Mouse (Mus musculus) lung, embryonic 14.5 days (tissue): ENCODE results near the gene Ybey. TPM values are rescaled to one million over a fixed set of nuclear protein-coding genes. Genes with fewer than 3 reads are reported as not detected.

Experiments
- ATAC-seq: fragments of 200-750 bp; cut with Nextera tagmentation; 2 replicates; pipeline ENCODE4 v1.8.0; 2017; ENCODE audit warnings: mild to moderate bottlenecking, moderate TSS enrichment, moderate library complexity; ENCODE audit not compliant: insufficient read depth
- DNase-seq: peaks from one replicate; pipeline ENCODE4 v3.0.0-alpha.2; 2015
- H3K27ac ChIP-seq: fragments of 300-500 bp; sonication (generic); 2 replicates; pipeline ENCODE4 v1.5.1; 2014; ENCODE audit warnings: low read depth, mild to moderate bottlenecking, moderate library complexity
- H3K27me3 ChIP-seq: fragments of 300-500 bp; sonication (generic); 2 replicates; pipeline ENCODE4 v1.6.1; 2014; ENCODE audit warnings: low read length, control low read depth; ENCODE audit not compliant: insufficient read depth
- H3K36me3 ChIP-seq: fragments of 300-500 bp; sonication (generic); 2 replicates; pipeline ENCODE4 v1.6.1; 2014; ENCODE audit warnings: control low read depth; ENCODE audit not compliant: insufficient read depth
- H3K4me1 ChIP-seq: fragments of 300-500 bp; sonication (generic); 2 replicates; pipeline ENCODE4 v1.6.1; 2014; ENCODE audit warnings: antibody characterized with exemption, control low read depth; ENCODE audit not compliant: insufficient read depth
- H3K4me2 ChIP-seq: fragments of 300-500 bp; sonication (generic); 2 replicates; pipeline ENCODE4 v1.6.1; 2014; ENCODE audit warnings: mild to moderate bottlenecking
- H3K4me3 ChIP-seq: fragments of 300-500 bp; sonication (generic); 2 replicates; pipeline ENCODE4 v1.5.1; 2014; ENCODE audit warnings: low read depth, low read length
- H3K9ac ChIP-seq: fragments of 300-500 bp; sonication (generic); 2 replicates; pipeline ENCODE4 v1.6.1; 2014
- H3K9me3 ChIP-seq: fragments of 300-500 bp; sonication (generic); 2 replicates; pipeline ENCODE4 v1.6.1; 2016; ENCODE audit warnings: low read depth, low read length, control low read depth
- CTCF ChIP-seq: IDR thresholded peaks from 2 replicates; pipeline ENCODE4 v1.5.1; 2016; ENCODE audit warnings: antibody characterized with exemption, low read depth
- WGBS: fragments of 180-500 bp; shearing (Covaris S2); extraction: QIAGEN DNeasy Blood & Tissue Kit; methylation state at CpG from one replicate; pipeline ENCODE4 v1.1.7; 2014; 5-methylcytosine and 5-hydroxymethylcytosine counted together
- polyA plus RNA-seq: library from polyadenylated mRNA; unstranded; fragments of >200 nt; fragmentation: Nextera tagmentation; extraction: Ambion mirVana; gene quantifications from 2 replicates; pipeline ENCODE4 v1.2.1, GENCODE M21; 2014

The Ybey gene
- polyA plus RNA-seq, 1 experiment from 2014 or later, result 6.1 TPM

DNA sequence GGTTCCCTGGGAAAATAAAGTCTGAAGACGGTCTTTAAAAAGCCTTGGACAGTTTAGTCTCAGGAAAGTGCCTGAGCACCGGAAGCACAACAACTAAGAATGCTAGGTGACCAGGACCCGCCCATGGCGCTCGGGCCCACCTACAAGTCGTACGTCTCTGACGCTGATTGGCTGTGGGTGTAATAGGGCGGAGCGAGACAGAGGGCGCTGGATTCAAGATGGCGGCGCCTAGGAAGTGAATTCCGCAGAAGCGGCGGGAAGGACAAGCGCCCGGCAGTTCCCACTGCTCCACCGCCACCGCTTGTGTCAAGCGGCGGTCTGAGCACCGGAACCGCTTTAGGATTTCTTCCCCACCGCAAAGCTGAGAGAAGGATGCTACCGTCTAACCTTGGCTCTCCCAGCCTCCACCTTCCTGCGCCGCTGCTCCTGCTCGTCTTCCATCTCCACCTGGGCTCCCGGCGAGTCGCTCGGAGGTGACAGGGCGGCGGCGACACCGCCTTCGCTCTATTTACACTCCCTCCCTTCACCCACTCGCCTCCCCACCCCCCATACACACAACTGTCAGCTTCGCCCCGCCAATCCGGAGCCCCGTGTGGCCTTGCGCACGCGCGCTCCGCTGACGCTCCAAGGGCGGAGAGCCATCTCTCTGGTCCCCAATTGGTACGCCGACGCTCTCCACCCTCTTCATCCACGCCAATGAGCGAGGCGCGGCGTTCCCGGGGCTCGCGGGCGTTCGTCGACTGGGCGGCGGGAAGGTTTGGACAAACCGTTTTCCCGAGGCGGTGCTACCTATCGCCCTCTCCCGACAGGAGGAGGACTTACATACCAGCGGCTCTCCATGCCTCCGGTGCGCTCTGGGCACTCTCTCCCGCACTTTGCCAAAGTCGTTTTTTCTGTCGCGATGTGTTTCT, 26.5 kb downstream of the Ybey start, which contains the start of gene Pcnt:
TSS of gene Pcnt (minus strand) at position 609 of the 911 bp plus-strand sequence.
- Histone ChIP-seq H3K27me3 (no peaks in the 10 kb centered on the region), H3K9me3 (no peaks in the 10 kb centered on the region), H3K27ac (peak within 1 kb of the TSS; percentile 98), H3K36me3 (peaks cover 29% of the 10 kb centered on the region), H3K9ac (peak within 1 kb of the TSS; percentile 87), H3K4me3 (peak within 1 kb of the TSS; percentile 96), H3K4me1 (peaks cover 10% of the 10 kb centered on the region; the same call in 1 of the 2 replicates), H3K4me2 (peak within 1 kb of the TSS; percentile 77)
- under 1% methylated on average over 78 of the region's 78 CpGs for WGBS
- ATAC-seq (peak; percentile 99), DNase-seq (peak; percentile 99)
- peak; percentile 78 for TF ChIP-seq CTCF

GRCm38 (mm10) chr10:76440281-76440680, 28.6 kb downstream of the Ybey start, which contains the start of gene AC141477.1:
AC141477.1 (minus strand) TSS chr10:76440444.
- DNase-seq, result no peak
- no peak for ATAC-seq
- Histone ChIP-seq H3K9me3 (no peaks in the 10 kb centered on the region), H3K27me3 (no peaks in the 10 kb centered on the region), H3K4me3 (no peak within 1 kb of the TSS), H3K9ac (no peak within 1 kb of the TSS), H3K27ac (no peak within 1 kb of the TSS), H3K36me3 (peaks cover 50% of the 10 kb centered on the region), H3K4me1 (peaks cover 10% of the 10 kb centered on the region; the same call in 1 of the 2 replicates), H3K4me2 (peak within 1 kb of the TSS; percentile 77)
- TF ChIP-seq CTCF, result no peak
- whole genome bisulfite sequencing, result 94% methylated on average over 17 of the region's 17 CpGs

DNA sequence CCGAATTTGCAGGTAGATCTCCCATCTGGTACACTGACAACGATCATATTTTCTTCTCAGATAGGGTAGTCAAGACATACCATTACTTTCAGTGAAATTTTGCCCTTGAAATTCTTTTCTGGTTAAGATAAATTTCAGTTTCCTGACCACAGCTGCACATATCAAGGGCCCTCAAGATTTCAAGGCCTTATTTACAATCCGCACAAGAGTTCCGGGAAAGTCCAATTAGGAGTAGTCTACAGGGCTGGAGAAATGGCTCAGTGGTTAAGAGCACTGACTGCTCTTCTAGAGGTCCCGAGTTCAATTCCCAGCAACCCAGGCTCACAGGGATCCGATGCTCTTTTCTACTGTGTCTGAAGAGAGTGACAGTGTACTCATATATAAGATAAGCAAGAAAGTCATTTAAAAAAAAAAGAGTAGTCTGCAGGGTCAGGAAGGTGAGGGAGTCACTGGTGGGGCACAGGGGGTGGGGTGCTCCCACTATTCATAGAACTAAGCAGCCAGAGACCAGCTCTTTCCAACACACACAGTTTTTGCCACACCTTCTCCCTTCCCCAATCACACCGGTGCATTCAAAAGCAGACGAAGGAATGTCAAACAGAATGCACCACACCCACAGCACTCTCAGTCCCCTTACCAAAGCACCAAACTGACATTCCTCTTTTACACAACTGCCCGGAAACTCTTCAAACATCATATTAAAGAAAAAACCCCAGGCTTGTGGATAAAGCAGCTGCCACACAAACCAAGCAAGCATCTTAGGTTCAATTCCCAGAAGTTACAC, 29.6 kb downstream of the Ybey start:
- peaks cover 60% of the 10 kb centered on the region for H3K36me3 ChIP-seq
- no peak for DNase-seq
- H3K9ac ChIP-seq, result no peak overlapping the region
- WGBS, result 81% methylated on average over 9 of the region's 9 CpGs
- H3K27ac ChIP-seq, result no peak overlapping the region
- H3K27me3 ChIP-seq, result no peaks in the 10 kb centered on the region
- no peak overlapping the region for H3K4me3 ChIP-seq
- ATAC-seq, result no peak
- peaks cover 10% of the 10 kb centered on the region; the same call in 1 of the 2 replicates for H3K4me1 ChIP-seq
- no peak for TF ChIP-seq CTCF
- no peak overlapping the region for H3K4me2 ChIP-seq
- no peaks in the 10 kb centered on the region for H3K9me3 ChIP-seq

- ATAC-seq (no peak), DNase-seq (no peak)
- 89% methylated on average over 11 of the region's 11 CpGs for WGBS
- Histone ChIP-seq H3K4me1 (no peaks in the 10 kb centered on the region), H3K27me3 (no peaks in the 10 kb centered on the region), H3K4me3 (no peak overlapping the region), H3K9ac (no peak overlapping the region), H3K4me2 (no peak overlapping the region), H3K9me3 (no peaks in the 10 kb centered on the region), H3K36me3 (peaks cover 96% of the 10 kb centered on the region), H3K27ac (no peak overlapping the region)
- TF ChIP-seq CTCF, result no peak
Measured at GRCm38 (mm10) chr10:76433925-76434324, 35.0 kb downstream of the Ybey start.

- TF ChIP-seq CTCF, result no peak
- Histone ChIP-seq H3K27me3 (no peaks in the 10 kb centered on the region), H3K9ac (no peak overlapping the region), H3K4me2 (no peak overlapping the region), H3K4me3 (no peak overlapping the region), H3K36me3 (peaks cover 94% of the 10 kb centered on the region), H3K9me3 (no peaks in the 10 kb centered on the region), H3K4me1 (no peaks in the 10 kb centered on the region), H3K27ac (no peak overlapping the region)
- WGBS, result 95% methylated on average over 7 of the region's 7 CpGs
- ATAC-seq (no peak), DNase-seq (no peak)
Measured at GRCm38 (mm10) chr10:76425674-76426073, 43.2 kb downstream of the Ybey start.

DNA sequence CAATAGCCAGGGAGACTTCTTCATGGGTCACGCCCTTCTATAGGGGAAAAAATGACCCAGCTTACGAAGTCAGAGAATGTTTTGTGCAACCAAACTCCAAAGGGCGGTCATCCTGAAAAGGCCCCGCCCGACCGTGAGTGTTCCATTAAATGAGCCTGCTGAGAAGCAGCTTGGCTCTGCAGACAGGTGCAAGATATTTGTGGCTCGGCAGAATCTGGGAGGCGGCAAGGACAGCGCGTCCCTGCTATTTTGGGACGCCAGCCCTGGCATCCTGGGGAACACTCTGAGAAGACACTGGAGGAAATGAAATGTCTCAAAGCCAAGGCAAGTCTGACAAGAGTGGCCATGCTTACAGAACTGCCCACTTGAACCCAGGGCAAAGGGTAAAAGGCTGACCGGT, 52.1 kb downstream of the Ybey start:
- Histone ChIP-seq H3K27me3 (no peaks in the 10 kb centered on the region), H3K4me2 (no peak overlapping the region), H3K4me1 (no peaks in the 10 kb centered on the region), H3K36me3 (peaks cover 96% of the 10 kb centered on the region), H3K4me3 (no peak overlapping the region), H3K27ac (no peak overlapping the region), H3K9me3 (no peaks in the 10 kb centered on the region), H3K9ac (no peak overlapping the region)
- DNase-seq, result no peak
- WGBS, result 92% methylated on average over 12 of the region's 12 CpGs
- no peak for ATAC-seq
- TF ChIP-seq CTCF, result no peak

Other genes starting within 250 kb of the Ybey start
- gene Prmt2, start 231.2 kb downstream of the Ybey start, polyA plus RNA-seq, result 44.6 and 45.0 TPM in 2 replicates
- 0.16 TPM in 1 of 2 replicates, not detected in the other for gene S100b, start 215.3 kb downstream of the Ybey start, polyA plus RNA-seq
- gene Dip2a, start 123.8 kb downstream of the Ybey start, polyA plus RNA-seq, result 6.5 and 6.6 TPM in 2 replicates
- not detected in 2 replicates for gene AC141477.1, start 28.7 kb downstream of the Ybey start, polyA plus RNA-seq
- gene Pcnt, start 26.3 kb downstream of the Ybey start, polyA plus RNA-seq, result 20.3 and 23.0 TPM in 2 replicates
- gene 2610028H24Rik, start 20.0 kb downstream of the Ybey start, polyA plus RNA-seq, result 0.14 TPM in 1 of 2 replicates, not detected in the other
- gene Mcm3ap, start 187 bp downstream of the Ybey start, polyA plus RNA-seq, result 66.8 and 67.6 TPM in 2 replicates
- 21.5 and 28.4 TPM in 2 replicates for gene Lss, start 62.5 kb upstream of the Ybey start, polyA plus RNA-seq
- gene Spatc1l, start 93.2 kb upstream of the Ybey start, polyA plus RNA-seq, result not detected in 2 replicates
- 0.12 TPM in 1 of 2 replicates, not detected in the other for gene Ftcd, start 106.5 kb upstream of the Ybey start, polyA plus RNA-seq
- gene Col6a2, start 154.5 kb upstream of the Ybey start, polyA plus RNA-seq, result 168 and 170 TPM in 2 replicates